Mouse (Mus musculus) induced T-regulatory cell, adult 2 months (primary cell): ENCODE data around the gene Psmd3.
"Not testable (repeated sequence)": the region's sequence is repeated elsewhere in the genome, so short reads cannot be mapped to it uniquely, and the experiment has no call there.

Experiments
- DNase-seq: peaks from one replicate; pipeline ENCODE4 v3.0.0-alpha.2; 2012; ENCODE audit warnings: low read depth

The Psmd3 gene

DNA sequence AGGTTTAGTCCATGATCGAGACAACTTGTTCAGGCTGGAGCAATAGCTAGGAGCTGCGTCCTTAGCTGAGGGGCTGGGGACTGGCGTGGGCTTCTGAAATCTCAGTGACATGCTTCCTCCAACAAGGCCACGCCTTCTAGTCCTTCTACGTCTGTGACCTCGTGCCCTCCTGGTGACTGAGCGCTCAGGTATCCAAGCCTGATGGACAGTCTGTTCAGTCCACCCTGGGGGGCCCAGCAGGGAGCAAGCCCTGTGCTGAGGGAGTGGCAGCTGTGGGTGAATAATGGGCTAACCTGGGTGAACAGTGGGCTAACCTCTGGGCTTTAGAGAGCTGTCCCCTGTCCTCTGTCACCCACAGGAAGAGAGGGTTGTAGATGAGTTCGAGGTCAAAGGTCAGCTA is 5.7 kb downstream of the Psmd3 start:
- no peak for DNase-seq

DNA sequence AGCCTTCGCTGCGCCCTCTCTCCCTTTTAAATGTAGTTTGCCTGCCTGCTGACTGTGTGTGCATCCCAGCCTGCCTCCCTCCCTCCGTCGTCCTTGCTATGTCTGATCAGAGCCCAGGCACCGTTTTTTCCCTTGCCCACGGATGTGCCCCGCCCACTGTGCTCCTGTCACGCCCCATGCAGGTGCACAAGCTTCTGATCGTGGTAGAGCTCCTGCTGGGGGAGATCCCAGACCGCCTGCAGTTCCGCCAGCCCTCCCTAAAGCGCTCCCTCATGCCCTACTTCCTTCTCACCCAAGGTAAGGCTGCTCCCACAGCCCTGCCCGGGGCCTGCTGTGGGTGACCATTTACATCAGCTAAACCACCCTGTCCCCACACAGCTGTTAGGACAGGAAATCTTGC is 10.8 kb downstream of the Psmd3 start:
- DNase-seq, result no peak

DNA sequence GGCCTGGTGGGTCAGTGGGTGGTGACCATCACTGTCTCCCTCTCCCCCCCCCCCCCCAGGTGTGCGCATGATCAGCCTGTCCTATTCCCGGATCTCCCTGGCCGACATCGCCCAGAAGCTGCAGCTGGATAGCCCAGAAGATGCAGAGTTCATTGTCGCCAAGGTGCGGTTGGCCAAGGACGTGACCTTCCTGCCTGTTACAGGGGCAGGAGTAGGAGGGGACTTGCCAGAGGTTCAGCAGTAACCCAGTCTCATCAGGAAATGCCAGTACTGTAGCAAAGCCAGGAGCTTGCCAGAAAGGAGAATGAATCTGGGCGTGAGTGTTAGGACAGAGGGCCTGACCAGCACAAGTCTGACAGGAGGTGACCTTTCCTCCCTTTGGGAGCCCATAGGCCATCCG is 11.4 kb downstream of the Psmd3 start:
- DNase-seq, result no peak

DNA sequence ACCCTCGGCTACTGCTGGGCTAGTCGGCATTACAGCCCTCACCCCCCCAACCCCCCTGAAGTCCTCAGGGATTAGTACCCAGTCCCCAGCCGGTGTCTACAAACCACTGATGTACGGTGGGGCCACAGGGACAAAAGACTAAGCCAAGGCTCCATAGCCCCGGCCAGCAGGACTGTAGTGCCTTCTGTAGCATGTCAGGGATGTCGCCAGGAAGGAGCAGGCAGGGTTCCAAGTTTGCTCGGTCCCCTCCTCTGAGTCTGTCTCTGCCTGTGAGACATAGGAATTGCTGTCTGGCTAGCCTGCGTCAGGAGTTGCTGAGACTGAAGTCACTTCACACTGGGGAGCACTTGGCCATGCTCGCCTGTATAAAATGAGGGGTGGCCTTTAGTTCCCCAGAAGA is 11.9 kb downstream of the Psmd3 start:
- DNase-seq, result no peak

DNA sequence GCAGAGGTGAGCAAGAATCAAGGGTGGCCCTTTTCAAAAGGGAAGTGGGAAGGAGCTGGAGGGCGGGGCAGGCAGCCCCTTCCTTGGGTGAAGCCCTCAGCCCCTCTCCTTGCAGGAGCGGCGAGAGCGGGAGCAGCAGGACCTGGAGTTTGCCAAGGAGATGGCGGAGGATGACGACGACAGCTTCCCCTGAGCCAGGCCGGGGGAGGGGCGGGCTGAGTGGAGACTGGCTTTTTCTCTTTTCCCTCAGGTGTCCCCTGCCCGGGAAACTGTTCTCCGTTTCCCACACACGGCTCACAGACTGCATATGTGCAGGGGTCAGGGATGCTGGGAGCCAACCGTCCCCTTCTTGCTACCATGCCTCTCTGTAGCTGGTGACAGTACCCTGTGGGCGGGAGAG is 13.1 kb downstream of the Psmd3 start:
- DNase-seq, result no peak

DNA sequence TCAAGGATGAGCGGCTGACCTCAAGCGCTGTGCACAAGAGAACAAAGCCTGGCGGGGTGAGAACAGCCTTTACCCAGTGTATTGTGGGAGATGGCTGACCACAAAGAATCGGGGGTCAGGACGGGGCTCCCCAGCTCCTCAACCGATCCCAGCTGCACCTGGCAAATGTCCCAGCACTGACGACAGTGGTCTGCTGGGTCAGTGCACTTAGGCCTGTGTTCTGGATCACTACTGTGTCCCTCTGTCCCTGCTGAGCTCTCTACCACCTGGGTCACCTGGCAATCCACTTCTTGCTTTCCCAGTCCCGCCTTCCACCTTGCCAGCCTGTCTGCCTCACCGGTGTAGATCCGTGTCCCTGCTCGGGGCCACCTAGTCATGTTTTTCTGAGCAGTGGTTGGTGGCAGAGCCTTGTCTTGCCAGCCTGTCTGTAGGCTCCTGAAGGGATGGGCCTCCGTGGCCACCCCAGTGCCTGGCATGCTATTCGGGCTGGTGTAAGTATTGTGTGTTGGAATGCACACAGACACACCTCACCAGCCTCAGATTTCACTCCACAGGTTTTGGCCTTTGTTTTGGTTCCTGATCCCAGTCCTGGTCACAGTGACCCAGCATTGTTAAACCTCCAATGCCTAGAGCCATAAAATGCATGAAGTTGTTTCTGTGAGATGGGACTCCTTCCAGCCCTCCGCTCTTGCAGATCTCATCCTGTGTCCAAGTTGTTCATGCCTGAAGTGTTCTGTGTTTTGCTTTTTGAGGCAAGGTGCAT is 14.3 kb downstream of the Psmd3 start:
- DNase-seq, result no peak

DNA sequence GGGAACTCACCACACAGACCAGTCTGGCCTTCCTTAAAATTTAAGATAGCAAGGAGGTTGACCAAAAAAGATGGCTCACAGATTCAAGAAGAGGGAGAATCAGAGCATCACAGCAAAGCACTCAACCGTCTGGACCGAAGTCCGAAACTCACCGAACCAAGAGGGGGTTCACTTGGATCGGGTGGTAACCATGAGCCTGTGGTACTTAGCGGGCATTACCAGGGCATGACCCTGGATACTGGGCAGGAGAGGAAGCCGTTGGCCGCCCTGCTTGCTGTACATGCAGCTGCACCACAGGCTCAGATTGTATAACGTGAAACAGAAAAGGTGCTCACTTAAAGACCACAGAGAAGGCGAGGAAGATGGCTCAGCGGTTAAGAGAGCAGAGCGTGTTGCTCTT is 14.9 kb downstream of the Psmd3 start:
- no peak for DNase-seq

DNA sequence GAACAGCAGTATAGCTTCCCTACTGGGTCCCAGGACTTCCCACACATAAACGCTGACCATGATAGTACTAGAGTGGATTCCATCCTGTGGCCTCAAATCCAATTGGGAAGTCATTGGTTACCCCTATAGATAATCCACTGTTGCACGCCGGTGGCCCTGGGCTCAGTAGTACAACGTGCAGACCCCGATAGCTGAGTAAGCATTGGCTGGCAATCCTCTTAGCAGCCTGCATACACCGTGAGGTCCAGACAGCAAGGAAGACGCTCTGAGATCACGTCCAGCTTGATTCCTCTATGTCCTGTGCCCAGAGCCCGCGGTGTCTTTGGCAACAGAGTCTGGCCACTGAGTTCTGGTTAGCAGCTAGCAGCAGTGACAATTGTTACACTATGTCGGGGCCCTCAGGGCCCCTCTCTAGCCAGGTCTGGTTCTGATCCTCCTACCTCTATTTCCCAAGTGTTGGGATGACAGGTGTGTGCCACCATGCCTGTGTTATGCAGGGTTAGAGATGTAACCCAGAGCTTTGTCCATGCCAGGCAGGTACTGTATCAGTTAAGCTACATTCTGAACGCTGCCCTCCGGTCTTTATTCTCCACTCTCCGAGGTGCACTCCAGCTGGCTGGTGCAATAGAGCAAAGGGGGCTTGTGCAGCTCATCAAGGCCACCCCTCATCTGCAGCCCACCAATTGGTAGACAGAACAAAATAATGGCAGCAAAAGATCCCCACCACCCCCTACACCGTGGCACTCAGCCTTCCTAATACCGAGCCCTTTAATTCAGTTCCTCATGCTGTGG is 16.7 kb downstream of the Psmd3 start:
- no peak for DNase-seq

DNA sequence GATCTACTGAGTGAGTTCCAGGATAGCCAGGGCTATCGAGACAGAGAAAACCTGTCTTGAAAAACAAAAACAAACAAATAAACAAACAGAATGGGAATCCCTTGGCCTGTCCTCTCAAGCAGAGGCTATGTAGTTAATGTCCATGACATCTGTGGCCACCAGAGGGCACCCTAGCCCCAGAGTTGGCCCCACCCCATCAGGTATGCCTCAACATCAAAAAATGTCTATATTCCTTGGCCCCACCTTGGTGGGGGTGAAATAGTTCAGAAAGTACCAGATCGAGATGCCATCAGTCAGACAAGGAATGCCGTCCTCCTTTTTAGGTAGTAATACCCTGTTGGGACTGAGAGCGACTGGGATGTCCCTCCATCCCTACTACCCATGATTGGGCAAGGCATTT is 17.6 kb downstream of the Psmd3 start:
- peak; percentile 85 for DNase-seq

DNA sequence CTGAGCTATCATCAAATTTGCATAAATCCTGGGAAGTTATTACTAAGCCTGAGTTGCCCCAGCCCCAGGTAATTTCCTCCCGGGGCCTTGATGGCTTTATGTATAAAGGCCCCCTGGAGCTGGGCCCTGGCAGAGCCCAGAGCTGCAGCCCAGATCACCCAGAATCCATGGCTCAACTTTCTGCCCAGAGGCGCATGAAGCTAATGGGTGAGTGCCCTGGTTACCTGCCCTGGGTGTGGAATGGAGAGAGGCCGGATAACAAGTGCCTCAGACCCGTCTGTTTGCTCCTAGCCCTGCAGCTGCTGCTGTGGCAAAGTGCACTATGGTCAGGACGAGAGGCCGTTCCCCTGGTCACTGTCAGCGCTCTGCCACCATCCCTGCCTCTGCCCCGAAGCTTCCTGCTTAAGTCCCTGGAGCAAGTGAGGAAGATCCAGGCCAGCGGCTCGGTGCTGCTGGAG is 18.9 kb downstream of the Psmd3 start, which contains the start of gene Csf3:
Gene Csf3, plus strand, starts transcription at position 51 of the 458 bp plus-strand sequence.
- no peak for DNase-seq

DNA sequence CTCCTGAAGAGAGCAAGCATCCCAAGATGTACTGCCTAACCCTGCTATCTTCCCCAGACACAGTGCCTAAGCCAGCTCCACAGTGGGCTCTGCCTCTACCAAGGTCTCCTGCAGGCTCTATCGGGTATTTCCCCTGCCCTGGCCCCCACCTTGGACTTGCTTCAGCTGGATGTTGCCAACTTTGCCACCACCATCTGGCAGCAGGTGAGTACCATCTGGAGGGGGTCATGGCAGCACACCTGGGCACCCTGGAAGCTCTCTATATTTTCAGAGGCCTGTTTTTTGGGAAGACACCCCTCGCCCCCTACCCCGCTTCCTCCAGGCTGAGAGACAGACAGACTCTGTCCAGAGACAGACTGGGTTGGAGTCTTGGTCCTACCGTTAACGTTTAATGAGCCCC is 20.0 kb downstream of the Psmd3 start:
- no peak for DNase-seq

DNA sequence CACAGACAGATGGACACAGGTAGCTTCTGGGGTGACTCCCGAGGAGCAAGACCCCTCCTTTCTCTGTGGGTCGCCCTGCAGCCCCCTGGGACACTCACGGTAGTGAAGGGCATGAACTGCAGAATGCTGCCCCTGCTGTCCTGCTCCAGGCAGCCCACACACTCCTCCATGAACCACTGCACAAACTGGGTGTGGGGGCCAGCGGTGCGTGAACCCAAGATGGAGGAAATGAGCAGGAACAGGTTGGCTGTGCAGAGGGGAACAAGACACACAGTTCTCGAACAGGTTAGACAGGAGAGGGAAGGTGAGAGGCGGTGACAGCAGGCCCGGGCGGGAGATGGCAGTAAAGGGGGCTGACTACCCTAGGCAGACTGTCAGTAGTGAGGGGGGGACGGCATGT is 22.7 kb downstream of the Psmd3 start:
- DNase-seq, result no peak

DNA sequence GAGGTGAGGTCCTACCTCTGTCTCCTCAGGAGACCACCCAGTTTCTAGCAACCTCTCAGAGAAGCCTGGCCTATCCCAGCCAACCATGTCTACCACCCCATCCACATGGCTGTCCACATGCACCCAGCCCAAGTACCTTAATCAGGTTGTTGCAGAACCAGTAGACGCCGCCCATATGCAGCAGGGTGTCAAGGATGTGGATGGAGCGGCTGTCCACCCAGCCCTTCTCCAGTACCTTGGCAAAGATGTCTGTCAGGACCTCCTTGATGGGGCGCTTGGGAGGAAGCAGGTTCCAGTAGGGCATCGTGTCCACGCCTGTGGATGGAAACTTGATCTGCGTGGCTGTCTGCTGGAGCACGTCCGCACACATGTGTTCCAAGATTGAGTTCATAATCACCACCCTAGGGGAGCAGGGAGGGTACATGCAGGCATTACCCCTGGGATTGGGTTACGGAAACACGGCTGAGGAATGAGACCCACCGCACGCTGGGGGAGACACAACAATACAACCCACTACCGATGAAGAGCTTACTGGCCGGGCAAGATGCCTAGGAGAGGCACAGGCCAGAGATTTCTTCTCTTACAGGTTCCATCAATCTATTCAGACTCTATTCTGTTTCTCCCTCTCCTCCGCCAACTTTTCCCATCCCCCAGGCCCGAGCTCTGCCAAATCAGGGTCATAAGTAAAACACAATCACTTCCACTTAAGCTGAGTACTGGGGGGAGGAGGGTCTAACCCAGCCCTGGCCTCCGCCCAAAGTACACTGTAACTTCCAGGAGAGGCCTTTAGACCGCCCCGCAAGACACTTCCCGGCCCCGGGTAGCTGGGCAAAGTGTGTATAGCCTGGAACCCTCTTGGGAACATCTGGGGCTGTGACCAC is 25.3 kb downstream of the Psmd3 start:
- DNase-seq, result no peak

DNA sequence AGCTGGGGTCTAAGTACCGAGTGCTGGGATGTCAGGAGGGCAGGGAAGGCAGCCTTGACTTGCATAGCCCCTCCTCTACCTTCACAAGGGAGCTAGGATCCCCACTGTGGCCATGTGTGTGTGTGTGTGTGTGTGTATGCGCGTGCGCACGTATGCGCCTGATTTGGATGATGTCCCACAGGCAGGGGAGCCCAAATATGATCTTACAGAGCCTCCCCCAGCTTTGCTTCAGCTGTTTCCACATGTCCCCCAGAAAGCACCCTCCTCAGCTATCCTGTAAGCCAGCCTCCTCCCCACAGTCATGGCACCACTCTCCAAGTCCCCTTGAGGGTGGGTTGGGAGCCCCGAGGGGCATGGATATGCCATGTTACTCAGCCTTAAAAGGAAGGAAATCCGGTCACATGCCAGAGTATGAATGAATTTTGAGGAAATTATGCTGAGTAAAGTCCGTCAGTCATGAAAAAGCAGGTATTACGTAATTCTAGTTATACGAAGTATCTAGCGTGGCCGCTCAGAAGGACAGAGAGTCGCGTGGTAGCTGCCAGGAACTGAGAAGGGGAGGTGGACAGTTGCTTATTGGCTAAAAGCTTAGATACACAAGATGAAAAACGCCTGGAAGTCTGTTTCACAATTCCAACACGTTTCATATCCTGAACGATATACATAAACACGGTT is 26.1 kb downstream of the Psmd3 start:
- no peak for DNase-seq

DNA sequence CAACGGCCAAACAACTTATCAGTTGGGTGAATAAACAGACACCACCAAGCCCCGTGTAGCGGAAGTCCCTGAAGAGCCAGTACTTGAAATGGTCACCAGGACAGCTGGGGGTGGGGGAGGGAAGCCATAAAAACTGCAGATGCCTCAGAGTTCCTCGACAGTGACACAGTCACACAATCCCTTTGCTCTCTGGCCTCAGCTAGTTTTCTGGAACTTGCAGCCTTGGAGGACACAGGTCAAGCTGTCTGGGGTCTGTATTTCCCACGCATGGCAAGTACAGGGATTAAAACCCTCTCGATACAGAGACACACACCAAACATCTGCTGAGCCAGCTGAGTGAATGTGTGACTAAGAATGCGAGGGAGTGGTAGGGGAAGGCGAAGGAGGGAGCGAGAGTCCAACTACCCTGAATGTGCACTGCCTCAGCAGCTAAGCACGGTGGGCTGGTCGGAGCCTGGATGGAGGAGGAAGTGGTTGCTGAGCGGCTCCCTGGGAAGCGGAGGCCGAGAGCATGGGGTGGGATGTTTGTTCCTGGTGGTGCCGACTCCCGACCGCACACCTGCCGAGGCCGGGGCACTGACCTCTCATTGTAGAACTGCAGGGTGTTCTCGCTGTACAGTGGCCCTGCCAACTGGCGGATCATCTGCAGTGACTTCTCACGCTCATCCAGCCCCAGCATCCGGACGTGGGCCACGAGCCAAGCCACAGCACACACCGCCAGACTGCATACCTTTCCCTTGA is 26.8 kb downstream of the Psmd3 start:
- DNase-seq, result no peak

DNA sequence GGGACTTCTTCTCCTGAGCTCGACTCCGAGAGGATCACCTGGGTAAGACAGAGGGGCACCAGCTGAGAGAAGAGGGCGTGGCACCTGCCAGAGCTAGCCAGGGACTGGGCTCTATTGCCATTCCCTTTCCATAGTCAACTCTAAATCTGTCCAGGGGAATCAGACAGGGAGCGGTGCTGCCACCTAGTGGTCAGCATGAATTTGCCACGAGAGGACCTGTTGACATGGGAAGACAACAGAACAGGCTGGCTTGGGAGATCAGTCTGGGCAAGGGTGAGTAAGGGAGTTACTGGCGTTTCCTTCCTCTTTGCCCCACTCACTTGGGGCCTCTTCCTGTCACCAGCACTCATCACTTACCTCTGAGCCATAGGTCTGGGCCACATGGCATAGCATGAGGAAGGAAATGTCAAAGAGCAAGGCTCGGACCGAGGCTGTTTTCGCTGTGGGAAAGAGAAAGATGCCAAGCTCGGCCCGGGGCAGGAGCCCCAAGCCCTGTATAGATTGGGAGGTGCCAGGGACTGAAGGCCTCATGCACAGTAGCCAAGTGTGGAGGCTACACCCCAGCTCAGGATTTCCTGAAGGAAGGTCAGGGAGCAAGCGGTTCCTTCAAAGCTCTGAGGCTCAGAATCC is 28.2 kb downstream of the Psmd3 start:
- peak; percentile 87 for DNase-seq

DNA sequence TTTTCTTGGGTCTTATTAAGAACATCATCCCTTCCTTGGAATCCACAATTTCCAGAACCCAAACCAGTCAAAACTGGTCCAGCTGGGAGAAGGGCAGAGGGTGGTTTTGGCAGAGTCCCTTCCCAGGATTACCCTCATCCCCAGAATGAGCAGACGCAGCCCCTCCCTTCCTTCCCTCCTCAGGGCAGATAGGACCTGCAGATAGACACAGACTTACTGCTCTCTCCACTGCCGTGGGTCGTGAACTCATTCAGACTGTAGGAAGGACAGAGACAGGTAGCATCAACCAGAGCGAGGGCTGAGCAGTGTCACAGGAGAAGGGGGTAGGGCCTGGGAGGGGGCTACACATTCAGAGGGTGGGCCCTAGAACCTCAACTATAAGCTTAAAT is 28.7 kb downstream of the Psmd3 start:
- no peak for DNase-seq

DNA sequence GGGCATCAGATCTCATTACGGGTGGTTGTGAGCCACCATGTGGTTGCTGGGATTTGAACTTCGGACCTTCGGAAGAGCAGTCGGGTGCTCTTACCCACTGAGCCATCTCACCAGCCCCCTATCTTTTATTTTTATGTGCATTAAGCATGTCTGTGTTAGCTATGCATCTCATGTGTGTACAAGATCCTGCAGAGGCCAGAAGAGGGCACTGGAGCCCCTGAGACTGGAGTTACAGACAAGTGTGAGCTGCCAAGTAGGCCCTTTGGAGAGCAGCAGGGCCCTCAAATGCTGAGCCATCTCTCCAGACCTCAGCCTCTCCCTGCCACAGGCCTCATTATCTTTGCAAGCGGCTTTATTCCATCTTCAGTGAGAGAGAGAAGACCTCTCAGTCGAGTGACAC is 29.7 kb downstream of the Psmd3 start:
- DNase-seq, result not testable (repeated sequence)

DNA sequence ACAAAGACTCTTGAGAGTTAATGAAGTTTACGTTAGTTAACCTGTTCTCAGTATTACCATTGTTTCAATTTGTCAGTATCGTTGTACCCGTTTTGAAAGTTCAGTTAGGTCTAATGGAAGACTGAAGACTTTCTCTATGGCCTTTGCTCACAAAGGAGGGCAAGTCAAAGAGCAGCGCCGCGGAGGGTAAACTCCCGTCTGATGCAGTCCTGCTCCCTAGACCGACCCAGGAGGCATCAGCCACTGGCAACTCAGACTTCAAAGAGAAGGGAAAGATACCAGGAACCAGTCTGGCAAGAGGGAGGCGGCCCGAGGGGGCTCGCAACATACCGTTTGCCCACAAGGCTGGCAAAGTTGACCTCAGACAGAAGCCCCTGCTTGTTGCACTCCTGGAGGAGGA is 31.3 kb downstream of the Psmd3 start:
- no peak for DNase-seq

DNA sequence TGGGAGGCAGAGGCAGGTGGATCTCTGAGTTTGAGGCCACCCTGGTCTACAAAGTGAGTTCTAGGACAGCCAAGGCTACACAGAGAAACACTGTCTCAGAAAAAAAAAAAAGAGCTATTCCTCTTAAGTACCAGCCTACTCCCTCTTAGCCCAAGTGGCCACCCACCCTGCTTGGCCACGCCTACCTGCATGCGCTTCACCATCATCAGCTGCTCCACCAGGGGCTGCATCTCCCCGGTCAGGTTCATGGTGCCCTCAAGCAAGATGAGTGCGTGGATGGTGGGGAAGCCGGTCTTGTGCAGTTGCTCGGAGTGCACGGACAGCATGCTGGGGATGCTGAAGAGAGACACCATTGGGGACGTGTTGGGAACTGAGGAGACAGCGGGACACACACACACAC is 33.6 kb downstream of the Psmd3 start:
- DNase-seq, result no peak

DNA sequence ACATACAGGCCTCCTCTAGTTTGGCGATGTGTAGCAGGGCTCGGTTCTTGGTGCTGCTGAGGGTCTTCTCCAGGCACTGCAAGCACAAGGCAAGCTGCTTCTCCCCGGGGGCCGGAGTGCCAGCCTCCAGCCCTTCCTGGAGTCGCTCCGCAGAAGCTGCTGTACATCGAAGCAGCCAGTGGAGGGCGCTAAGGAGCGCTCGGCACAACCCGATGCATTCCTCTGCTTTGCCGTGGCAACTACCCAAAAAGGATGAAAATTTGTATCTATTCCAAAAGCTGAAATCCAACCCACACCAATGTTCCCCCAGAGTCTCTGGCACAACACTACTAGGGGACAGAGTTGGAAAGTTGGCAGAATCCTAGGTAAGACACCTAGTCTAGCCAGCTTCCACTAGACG is 35.5 kb downstream of the Psmd3 start:
- DNase-seq, result peak; percentile 56
